Mouse (Mus musculus) midbrain, embryonic 14.5 days (tissue): ENCODE results near the gene Crip2. TPM values are rescaled to one million over a fixed set of nuclear protein-coding genes. Genes with fewer than 3 reads are reported as not detected.

Experiments
- ATAC-seq: fragments of 200-750 bp; cut with Nextera tagmentation; 2 replicates; pipeline ENCODE4 v1.8.0; 2017; ENCODE audit warnings: moderate number of reproducible peaks, moderate library complexity; ENCODE audit not compliant: low FRiP score, low TSS enrichment
- DNase-seq: peaks from one replicate; pipeline ENCODE4 v3.0.0-alpha.2; 2015
- H3K27ac ChIP-seq: fragments of 300-500 bp; sonication (generic); replicated peaks from 2 replicates; pipeline ENCODE4 v1.5.1; 2014; ENCODE audit warnings: mild to moderate bottlenecking, low read depth, low read length, moderate library complexity
- H3K27me3 ChIP-seq: fragments of 300-500 bp; sonication (generic); 2 replicates; pipeline ENCODE4 v1.6.1; 2014; ENCODE audit warnings: low read length, control low read depth, mixed read lengths; ENCODE audit not compliant: control insufficient read depth, insufficient read depth
- H3K36me3 ChIP-seq: fragments of 300-500 bp; sonication (generic); 2 replicates; pipeline ENCODE4 v1.6.1; 2014; ENCODE audit warnings: low read length, control low read depth; ENCODE audit not compliant: control insufficient read depth, insufficient read depth
- H3K4me1 ChIP-seq: fragments of 300-500 bp; sonication (generic); 2 replicates; pipeline ENCODE4 v1.6.1; 2014; ENCODE audit warnings: mild to moderate bottlenecking, antibody characterized with exemption, low read length, control low read depth; ENCODE audit not compliant: control insufficient read depth, insufficient read depth
- H3K4me2 ChIP-seq: fragments of 300-500 bp; sonication (generic); 2 replicates; pipeline ENCODE4 v1.6.1; 2014; ENCODE audit warnings: mild to moderate bottlenecking, low read length, moderate library complexity
- H3K4me3 ChIP-seq: fragments of 300-500 bp; sonication (generic); replicated peaks from 2 replicates; pipeline ENCODE4 v1.5.1; 2014; ENCODE audit warnings: low read depth, low read length
- H3K9ac ChIP-seq: fragments of 300-500 bp; sonication (generic); replicated peaks from 2 replicates; pipeline ENCODE4 v1.6.1; 2014; ENCODE audit warnings: mild to moderate bottlenecking, low read length, moderate library complexity
- H3K9me3 ChIP-seq: fragments of 300-500 bp; sonication (generic); 2 replicates; pipeline ENCODE4 v1.6.1; 2016; ENCODE audit warnings: low read length, control low read depth, mixed read lengths; ENCODE audit not compliant: control insufficient read depth
- WGBS: fragments of 180-500 bp; shearing (Covaris S2); extraction: QIAGEN DNeasy Blood & Tissue Kit; methylation state at CpG from one replicate; pipeline ENCODE4 v1.1.7; 2014; 5-methylcytosine and 5-hydroxymethylcytosine counted together
- polyA plus RNA-seq: library from polyadenylated mRNA; unstranded; fragments of >200 nt; fragmentation: Nextera tagmentation; extraction: Ambion mirVana; gene quantifications from 2 replicates; pipeline ENCODE4 v1.2.1, GENCODE M21; 2014

Gene Crip2
- polyA plus RNA-seq, 1 experiment from 2014 or later = 297 TPM

DNA sequence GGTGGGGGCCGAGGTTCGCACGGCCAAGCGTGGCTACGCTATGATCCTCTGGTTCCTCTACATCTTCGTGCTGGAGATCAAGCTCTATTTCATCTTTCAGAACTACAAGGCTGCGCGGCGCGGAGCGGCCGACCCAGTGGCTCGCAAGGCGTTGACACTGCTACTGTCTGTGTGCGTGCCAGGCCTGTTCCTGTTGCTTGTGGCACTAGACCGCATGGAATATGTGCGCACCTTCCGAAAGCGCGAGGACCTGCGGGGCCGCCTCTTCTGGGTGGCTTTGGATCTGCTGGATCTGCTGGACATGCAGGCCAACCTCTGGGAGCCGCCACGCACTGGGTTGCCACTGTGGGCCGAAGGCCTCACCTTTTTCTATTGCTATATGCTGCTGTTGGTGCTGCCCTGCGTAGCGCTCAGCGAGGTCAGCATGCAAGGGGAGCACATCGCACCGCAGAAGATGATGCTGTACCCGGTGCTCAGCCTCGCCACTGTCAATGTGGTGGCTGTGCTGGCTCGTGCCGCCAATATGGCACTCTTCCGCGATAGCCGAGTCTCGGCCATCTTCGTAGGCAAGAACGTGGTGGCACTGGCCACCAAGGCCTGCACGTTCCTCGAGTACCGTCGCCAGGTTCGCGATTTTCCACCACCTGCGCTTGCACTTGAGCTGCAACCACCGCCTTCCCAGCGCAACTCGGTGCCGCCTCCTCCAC lies 48.5 kb downstream of the Crip2 start:
- Histone ChIP-seq H3K9me3 (no peaks in the 10 kb centered on the region), H3K27me3 (no peaks in the 10 kb centered on the region), H3K4me2 (peak overlapping the region; percentile 89), H3K4me3 (peak overlapping the region; percentile 71), H3K36me3 (peaks cover 36% of the 10 kb centered on the region), H3K27ac (no peak overlapping the region), H3K4me1 (peaks cover 23% of the 10 kb centered on the region), H3K9ac (no peak overlapping the region; the same call in 1 of the 2 replicates)
- no peak for ATAC-seq
- no peak for DNase-seq
- WGBS = 94% methylated on average over 51 of the region's 51 CpGs

GRCm38 (mm10) chr12:113193423-113193822 lies 53.4 kb downstream of the Crip2 start:
- WGBS = 80% methylated on average over 2 of the region's 2 CpGs
- H3K9me3 ChIP-seq = 0 out of 2 replicates have a peak, but pooled peaks cover 4% of the 10 kb centered on the region
- no peak for DNase-seq

More at GRCm38 (mm10) chr12:113193423-113193822, 53.4 kb downstream of the Crip2 start:
- H3K27me3 ChIP-seq = no peaks in the 10 kb centered on the region
- H3K9ac ChIP-seq = no peak overlapping the region
- no peak for ATAC-seq
- peaks cover 34% of the 10 kb centered on the region for H3K36me3 ChIP-seq
- H3K4me1 ChIP-seq = no peaks in the 10 kb centered on the region
- no peak overlapping the region for H3K4me2 ChIP-seq
- no peak overlapping the region for H3K4me3 ChIP-seq
- no peak overlapping the region for H3K27ac ChIP-seq

Other genes with a start within 250 kb of the Crip2 start
- 15.1 and 18.5 TPM in 2 replicates for gene Jag2, start 210.5 kb upstream of the Crip2 start, polyA plus RNA-seq
- gene Nudt14, start 198.1 kb upstream of the Crip2 start, polyA plus RNA-seq = 53.2 and 59.4 TPM in 2 replicates
- 49.8 and 54.3 TPM in 2 replicates for gene Btbd6, start 163.8 kb upstream of the Crip2 start, polyA plus RNA-seq
- gene Brf1, start 139.5 kb upstream of the Crip2 start, polyA plus RNA-seq = 37.7 and 55.1 TPM in 2 replicates
- 28.7 and 32.5 TPM in 2 replicates for gene Pacs2, start 125.7 kb upstream of the Crip2 start, polyA plus RNA-seq
- 0.43 TPM in 1 of 2 replicates, not detected in the other for gene Tex22, start 65.7 kb upstream of the Crip2 start, polyA plus RNA-seq
- 20.8 and 22.0 TPM in 2 replicates for gene Mta1, start 42.0 kb upstream of the Crip2 start, polyA plus RNA-seq
- 16.5 and 26.8 TPM in 2 replicates for gene Crip1, start 6.1 kb downstream of the Crip2 start, polyA plus RNA-seq
- gene Tedc1, start 16.2 kb downstream of the Crip2 start, polyA plus RNA-seq = 11.9 and 14.1 TPM in 2 replicates
- gene Tmem121, start 45.7 kb downstream of the Crip2 start, polyA plus RNA-seq = 24.5 and 61.9 TPM in 2 replicates